Mouse (Mus musculus) bone marrow, adult 2 months (tissue): ENCODE measurements around the gene Gm47841. TPM values are rescaled to one million over a fixed set of nuclear protein-coding genes. Genes with fewer than 3 reads are reported as not detected.

Experiments
- H3K27ac ChIP-seq: fragments of 200-500 bp; 2 replicates; pipeline ENCODE4 v1.5.1; 2012; ENCODE audit warnings: low read depth, mild to moderate bottlenecking, control low read depth, inconsistent platforms, low read length; ENCODE audit not compliant: control insufficient read depth, poor library complexity, insufficient read depth
- H3K4me1 ChIP-seq: fragments of 200-500 bp; 2 replicates; pipeline ENCODE4 v1.6.1; 2011; ENCODE audit warnings: low read length; ENCODE audit not compliant: control insufficient read depth, insufficient read depth
- H3K4me3 ChIP-seq: fragments of 200-500 bp; replicated peaks from 2 replicates; pipeline ENCODE3; 2011; ENCODE audit warnings: mild to moderate bottlenecking, low read depth, low read length, control low read depth; ENCODE audit not compliant: control insufficient read depth
- CTCF ChIP-seq: fragments of 200-500 bp; IDR thresholded peaks from 2 replicates; pipeline ENCODE4 v1.5.1; 2011; ENCODE audit warnings: low read length, control low read depth; ENCODE audit not compliant: control insufficient read depth, insufficient read depth
- POLR2A ChIP-seq: fragments of 200-500 bp; IDR thresholded peaks from 2 replicates; pipeline ENCODE4 v1.6.1; 2011; ENCODE audit warnings: low read depth, mild to moderate bottlenecking, control low read depth, low read length, borderline replicate concordance; ENCODE audit not compliant: control insufficient read depth
- WGBS: fragments of 180-500 bp; shearing (Covaris S2); methylation state at CpG from one replicate; pipeline ENCODE4 v1.1.7; 2018; 5-methylcytosine and 5-hydroxymethylcytosine counted together
- polyA plus RNA-seq: library from polyadenylated mRNA; stranded (reverse); fragments of >200 nt; gene quantifications from 2 replicates; pipeline ENCODE4 v1.2.4, GENCODE M21; 2011; ENCODE audit warnings: low replicate concordance; ENCODE audit not compliant: missing spikeins, insufficient read depth, insufficient read length

Gene Gm47841
- polyA plus RNA-seq, 1 experiment, result not detected

GRCm38 (mm10) chr15:101068671-101069070 lies 21.5 kb upstream of the Gm47841 start:
- TF ChIP-seq CTCF, result no peak
- no peak for TF ChIP-seq POLR2A

GRCm38 (mm10) chr15:101068029-101068428 lies 20.8 kb upstream of the Gm47841 start:
- 48% methylated on average over 3 of the region's 3 CpGs for WGBS
- peaks cover 2% of the 10 kb centered on the region for H3K4me1 ChIP-seq
- TF ChIP-seq CTCF (no peak), POLR2A (no peak)
- H3K27ac ChIP-seq, result no peak overlapping the region
- no peak overlapping the region for H3K4me3 ChIP-seq

More at GRCm38 (mm10) chr15:101068671-101069070, 21.5 kb upstream of the Gm47841 start:
- Histone ChIP-seq H3K27ac (no peak overlapping the region), H3K4me1 (no peaks in the 10 kb centered on the region), H3K4me3 (no peak overlapping the region)
- whole genome bisulfite sequencing, result 76% methylated on average over 4 of the region's 4 CpGs

DNA sequence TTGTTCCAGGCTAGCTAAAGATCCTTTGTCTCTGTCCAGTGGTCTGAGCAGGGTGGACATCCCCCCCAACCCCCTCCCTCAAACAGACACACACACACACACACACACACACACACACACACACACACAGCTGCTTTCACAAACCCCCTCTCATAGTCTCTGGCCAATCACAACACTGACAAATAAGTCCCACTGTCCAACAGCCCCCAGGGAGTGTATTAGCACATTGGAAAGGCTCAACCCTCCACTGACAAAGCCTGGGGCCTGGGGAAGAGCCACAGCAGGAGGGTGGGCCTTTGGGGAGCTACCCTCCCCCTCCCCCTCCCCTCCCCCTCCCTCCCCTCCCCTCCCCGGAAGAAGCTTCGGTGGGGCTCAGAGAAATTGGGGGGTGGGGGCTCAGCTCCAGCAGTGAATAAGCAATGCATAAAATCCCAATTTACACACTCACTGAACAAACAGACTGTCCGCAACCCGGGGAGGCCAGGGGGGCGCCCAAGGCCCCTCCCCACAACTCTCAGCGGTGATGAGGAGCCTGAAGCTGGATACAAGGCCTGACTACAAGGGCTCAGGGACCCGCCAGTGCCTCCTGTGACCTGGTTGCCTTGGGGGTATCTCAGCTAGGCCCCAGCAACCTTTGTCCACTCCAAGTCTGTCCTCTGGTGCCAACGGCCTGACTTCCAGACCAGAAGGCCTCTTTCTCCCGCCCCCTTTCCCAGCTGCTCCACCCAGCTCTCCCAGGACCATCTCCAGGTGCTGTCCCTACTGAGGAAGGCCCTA lies 19.9 kb upstream of the Gm47841 start:
- H3K4me3 ChIP-seq, result no peak overlapping the region
- 70% methylated on average over 7 of the region's 9 CpGs for WGBS
- H3K27ac ChIP-seq, result no peak overlapping the region
- no peak for TF ChIP-seq POLR2A
- no peak for TF ChIP-seq CTCF
- peaks cover 2% of the 10 kb centered on the region for H3K4me1 ChIP-seq

- 71% methylated on average over 6 of the region's 6 CpGs for WGBS
- Histone ChIP-seq H3K27ac (no peak overlapping the region), H3K4me3 (no peak overlapping the region), H3K4me1 (peaks cover 2% of the 10 kb centered on the region)
- TF ChIP-seq CTCF (no peak), POLR2A (no peak)
Observed at GRCm38 (mm10) chr15:101066364-101066847, 19.2 kb upstream of the Gm47841 start.

GRCm38 (mm10) chr15:101065069-101065468 lies 17.9 kb upstream of the Gm47841 start:
- WGBS, result 76% methylated on average over 6 of the region's 6 CpGs
- TF ChIP-seq CTCF, result no peak
- TF ChIP-seq POLR2A, result no peak

GRCm38 (mm10) chr15:101060280-101060852 lies 13.2 kb upstream of the Gm47841 start:
- 77% methylated on average over 11 of the region's 11 CpGs for WGBS
- Histone ChIP-seq H3K4me1 (peaks cover 2% of the 10 kb centered on the region), H3K27ac (no peak overlapping the region), H3K4me3 (no peak overlapping the region)
- no peak for TF ChIP-seq POLR2A

More at GRCm38 (mm10) chr15:101065069-101065468, 17.9 kb upstream of the Gm47841 start:
- H3K4me1 ChIP-seq, result peaks cover 2% of the 10 kb centered on the region
- H3K27ac ChIP-seq, result no peak overlapping the region
- H3K4me3 ChIP-seq, result no peak overlapping the region

DNA sequence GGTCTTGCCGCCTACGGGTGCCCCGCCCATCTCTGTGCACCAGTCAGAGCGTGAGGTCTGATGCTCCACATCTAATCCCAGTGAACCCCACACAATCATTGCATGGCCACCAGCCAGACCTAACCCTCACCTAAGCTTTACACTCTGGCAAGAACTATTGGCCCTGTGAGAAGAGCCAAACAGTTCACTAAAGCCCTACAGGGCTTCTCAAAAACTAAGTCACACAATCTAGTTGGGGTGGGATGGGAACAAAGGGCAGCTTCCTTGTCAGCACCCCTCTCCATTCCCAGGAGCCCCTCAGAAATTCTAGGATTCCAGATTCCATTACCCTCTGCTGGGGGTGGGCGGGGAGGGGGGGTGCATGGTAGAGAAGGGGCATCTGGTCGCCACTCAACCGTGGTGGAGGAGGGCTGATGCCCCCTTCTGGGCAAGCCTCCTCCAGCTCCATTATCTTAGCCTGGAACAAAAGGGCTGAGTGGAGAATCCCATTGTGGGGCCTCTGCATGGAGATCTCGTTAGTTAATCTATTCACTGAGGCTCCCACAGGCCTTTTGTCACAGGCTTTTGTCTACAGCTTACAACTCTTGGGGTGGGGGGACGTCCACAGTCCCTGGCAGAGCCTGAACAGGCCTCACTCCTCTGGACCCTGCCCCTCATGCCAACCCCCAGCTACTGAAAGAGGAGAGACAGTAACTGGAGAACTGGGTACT lies 12.5 kb upstream of the Gm47841 start:
- Histone ChIP-seq H3K4me1 (peaks cover 2% of the 10 kb centered on the region), H3K27ac (no peak overlapping the region), H3K4me3 (no peak overlapping the region)
- WGBS, result 74% methylated on average over 9 of the region's 9 CpGs
- TF ChIP-seq POLR2A (no peak), CTCF (no peak)

DNA sequence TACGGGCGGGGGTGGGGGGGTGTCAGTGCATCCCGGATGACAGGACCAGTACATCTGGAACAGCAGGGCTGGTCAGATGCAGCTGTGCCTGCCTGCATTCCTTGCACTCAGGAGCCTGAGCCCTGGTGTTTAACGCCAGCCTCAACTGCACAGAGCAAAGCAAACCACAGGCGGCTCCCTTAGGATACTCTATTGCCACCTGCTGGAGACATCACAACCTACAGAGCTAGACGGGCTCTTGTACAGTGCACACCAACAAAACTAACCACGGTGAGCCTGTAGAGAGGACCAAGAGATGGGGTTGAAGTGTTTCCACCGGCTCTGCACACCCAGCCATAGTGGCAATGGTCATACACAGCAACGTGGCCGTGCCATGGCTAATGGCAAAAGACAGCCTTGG lies 9.0 kb upstream of the Gm47841 start:
- WGBS, result 37% methylated on average over 10 of the region's 10 CpGs
- H3K4me3 ChIP-seq, result no peak overlapping the region
- H3K4me1 ChIP-seq, result no peaks in the 10 kb centered on the region
- TF ChIP-seq POLR2A (no peak), CTCF (peak; percentile 22; the same call in 1 of the 2 replicates)
- no peak overlapping the region for H3K27ac ChIP-seq
